Mouse (Mus musculus): ENCODE data around the gene Ntm.

Gene Ntm

DNA sequence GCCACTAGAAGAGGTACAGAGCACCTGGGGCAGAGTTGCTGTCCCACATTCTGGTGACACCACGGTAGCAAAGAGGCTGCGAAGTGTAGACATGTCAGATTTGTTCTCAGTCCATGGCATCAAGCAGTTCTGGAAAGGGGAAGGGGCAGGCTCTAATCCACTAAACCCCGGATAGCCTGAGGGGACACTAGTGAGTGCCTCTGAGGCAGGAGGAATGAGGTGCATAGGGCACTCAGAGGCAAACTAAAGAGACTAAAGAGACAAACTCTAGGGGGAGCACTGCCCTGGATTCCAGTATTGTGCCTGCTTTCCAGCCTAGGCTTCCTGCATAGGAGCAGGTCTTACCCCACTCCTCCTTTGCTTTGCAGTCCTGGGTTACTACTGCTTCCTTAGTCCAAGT, 926.5 kb downstream of the Ntm start:
- no peak for DNase-seq (ENCODE audit: low spot score in 2 of 2)

DNA sequence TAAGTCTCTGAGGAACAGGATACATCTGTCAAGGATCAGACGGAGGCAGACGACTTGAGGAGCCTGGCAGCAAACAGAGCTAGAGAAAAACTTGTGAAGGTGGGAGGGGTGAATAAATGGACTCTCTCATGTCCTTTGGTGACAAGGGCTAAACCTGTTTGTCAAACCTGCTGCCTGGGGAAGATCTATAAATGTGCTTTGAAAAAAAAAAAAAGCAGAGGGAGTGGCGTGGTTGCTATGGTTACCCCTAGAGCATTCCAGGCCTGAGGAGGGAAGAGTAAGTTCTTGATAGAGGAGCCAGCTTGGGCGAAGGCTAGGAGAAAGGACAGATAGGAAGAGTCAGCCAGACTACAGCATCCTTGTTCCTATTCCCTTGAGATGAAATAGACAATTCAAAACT, 926.9 kb downstream of the Ntm start:
- DNase-seq (ENCODE audit: low spot score in 2 of 2): no peak

DNA sequence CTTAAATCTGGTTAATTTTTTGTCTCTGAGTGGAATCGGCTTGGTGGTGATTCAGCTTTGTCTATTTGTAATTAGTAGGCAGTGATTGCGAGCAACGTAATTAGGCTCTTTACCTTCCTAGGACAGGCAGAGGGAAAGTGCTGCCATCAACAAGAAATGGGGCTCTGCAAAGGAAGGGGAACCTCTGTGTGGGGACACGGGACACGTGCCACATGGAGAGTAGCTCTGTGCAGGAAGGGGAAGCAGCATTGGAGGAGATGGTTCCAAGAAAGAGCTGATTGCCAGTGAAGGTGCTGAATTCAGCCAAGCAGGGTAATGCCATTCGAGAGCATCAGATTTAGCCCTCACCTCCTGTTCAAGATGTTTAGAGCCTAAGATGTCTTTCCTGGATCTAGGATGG, 936.5 kb downstream of the Ntm start:
- peak in 1 of 2 experiments; percentile 17 for DNase-seq (ENCODE audit: low spot score in 2 of 2)

DNA sequence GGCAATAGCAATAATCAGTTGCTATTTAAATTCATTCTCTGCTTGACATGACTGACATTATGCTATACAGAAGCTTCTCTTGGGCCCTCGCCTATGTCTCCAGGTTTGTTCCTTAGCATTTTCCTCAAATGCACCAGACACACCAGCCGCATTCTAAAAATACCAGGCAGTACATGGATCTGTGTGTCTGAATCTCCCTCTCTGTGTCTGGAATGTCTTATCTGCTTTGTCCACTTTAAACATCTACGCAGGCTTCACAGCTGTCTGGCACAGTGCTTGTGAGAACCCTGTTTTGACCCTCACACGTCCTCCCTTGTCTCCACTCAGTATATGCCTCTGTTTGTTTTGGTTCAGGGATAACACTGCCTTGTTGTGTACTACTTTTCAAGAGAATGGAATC, 937.3 kb downstream of the Ntm start:
- no peak for DNase-seq (ENCODE audit: low spot score in 2 of 2)

DNA sequence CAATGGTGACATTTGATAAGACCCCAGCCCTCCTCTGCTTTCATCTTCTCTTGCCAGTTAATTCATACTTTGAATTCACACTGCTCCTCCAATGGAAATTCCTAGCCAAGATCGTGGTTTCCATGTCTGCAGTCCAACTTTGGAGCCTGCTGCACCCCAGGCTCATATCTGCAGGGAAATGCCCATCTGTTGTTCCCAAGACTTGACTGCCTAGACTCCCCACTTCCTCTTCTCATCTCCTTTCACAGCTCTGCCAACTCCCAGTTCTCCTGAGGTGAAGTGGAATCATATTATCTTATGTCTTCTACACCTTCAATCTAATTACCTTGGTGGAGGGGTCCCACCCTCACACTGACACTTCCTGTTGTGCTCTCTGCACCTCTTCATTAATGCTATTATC, 937.8 kb downstream of the Ntm start:
- DNase-seq (ENCODE audit: low spot score in 2 of 2): no peak

DNA sequence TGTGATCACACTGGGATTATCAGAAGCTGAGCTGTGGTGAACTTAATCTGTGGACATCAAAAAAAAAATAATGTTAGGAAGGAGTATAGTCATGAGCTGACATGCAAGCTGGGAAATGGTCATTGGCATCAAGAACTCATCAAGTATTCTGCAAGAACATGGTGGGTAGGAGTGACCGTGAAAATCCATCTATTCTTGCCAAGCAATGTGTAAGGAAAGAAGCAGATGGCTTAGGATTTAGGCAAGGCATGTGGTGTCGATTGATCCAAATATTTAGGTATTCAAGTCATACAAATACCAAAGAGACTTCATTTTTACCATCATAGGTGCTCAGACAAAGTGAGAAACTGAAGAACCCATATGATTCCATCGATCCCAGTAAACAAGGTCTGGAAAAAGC, 946.1 kb downstream of the Ntm start:
- no peak for DNase-seq (ENCODE audit: low spot score in 2 of 2)

DNA sequence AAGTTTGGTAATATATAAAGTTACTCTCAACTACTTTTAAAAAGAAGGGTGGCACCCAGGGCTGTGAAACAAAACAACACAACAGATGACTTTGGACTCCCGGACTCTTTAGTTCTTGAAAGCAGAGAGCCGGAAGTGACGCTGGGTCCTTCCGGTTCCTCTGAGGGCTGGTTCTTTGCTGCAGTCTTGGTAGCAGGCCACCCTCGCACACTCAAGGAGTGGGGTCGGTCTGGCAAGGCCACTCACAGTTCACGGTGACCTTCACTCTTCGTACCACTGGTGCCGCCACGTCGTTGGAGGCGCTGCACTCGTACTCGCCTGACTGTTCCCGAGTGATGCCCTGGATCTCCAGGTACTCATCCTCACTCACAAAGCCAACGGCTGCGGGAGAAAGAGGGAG, 949.1 kb downstream of the Ntm start:
- no peak for DNase-seq (ENCODE audit: low spot score in 2 of 2)

DNA sequence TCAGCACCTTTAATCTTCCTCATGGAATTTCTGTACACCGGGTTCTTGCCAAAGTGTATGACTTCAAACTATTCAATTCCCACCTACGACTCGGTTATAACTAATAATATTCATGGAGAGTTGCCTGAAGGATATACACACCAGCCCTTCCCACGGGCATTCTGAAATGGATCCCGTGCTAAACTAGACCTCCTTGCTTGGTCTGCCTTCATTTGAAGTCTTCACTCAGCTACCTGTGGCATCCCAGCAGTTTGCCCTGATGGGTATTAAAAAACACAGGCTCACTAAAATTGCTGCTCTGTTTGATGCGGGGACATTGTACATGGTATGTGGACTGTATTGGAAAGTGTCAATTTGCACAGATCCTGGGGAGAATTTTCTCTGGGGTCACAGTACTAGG, 950.4 kb downstream of the Ntm start:
- DNase-seq (ENCODE audit: low spot score in 2 of 2): no peak

DNA sequence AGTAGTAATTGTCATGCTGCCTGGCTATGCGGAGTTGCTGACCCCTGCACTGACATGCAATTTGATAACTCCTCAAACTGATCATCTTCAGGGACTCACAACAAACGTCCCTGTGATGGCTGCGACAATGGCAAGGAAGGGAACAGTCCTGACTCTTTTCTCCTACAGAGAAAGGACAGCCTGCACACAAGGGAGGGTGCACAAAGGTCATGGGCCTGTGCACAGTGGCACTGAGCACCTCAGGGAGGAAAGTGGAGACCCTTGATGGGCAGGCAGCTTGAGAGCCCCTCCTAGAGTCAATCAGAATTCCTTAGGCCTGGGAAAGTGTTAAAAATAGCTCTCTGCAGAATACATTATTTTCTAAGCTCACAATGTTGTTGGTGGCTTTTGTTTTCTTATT, 951.5 kb downstream of the Ntm start:
- DNase-seq (ENCODE audit: low spot score in 2 of 2): no peak

DNA sequence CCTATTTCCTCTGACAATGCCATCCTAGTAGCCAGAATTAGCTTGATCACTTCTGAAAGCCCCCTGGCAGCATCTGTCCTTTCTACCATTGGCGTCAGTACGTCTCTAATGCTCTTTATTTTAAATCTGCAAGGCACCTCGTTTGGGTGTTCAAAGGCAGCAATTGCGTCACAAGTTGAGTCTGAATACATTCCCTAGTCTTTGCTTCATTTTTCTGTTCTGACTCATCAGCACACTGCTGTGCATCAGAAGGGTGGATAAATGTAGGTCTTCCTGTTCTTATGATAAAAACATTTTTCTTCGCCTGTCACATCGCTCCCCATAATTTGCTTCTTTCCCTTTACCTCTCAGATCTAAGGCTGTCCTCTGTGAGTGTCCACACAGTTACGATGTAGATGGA, 958.4 kb downstream of the Ntm start:
- DNase-seq (ENCODE audit: low spot score in 2 of 2): peak in 1 of 2 experiments; percentile 75

DNA sequence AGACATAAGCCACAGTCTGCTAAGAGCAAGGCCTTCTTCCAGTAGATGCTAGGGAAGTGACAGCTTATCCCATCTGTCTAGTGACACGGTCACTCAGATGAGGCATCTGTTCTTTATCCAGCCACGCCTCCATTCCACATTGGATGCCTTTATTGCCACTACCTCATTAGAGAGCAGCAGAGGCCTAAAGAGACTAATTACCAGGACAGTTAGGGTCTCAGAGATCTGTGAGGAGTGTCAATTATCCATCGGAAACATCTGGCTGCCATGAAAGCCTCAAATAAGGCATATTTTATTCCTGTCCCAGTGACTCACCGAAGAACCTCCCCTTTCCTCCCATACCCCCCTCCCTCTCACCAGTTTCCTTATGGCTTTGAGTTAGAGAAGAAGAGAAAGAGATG, 963.0 kb downstream of the Ntm start:
- no peak for DNase-seq (ENCODE audit: low spot score in 2 of 2)

DNA sequence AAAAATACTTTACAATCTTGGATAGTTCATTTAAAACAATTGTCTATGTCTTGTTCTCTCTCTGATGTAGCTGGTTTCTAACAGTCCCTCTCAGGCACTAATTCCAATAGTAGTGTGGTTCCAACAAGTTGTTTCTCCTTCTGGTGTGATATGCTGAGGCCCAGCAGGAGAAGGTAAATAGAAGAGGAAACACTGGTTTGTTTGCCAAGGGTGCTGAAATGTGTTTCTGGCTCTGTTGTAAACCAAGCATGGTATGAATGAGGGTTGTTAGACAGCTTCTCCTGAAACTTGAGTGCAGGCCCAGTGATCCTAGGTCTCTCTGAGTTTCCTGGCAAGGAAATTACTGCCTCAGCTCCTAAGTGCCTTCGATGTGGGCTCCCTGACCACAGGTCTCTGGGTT, 985.7 kb downstream of the Ntm start:
- DNase-seq (ENCODE audit: low spot score in 2 of 2): no peak

DNA sequence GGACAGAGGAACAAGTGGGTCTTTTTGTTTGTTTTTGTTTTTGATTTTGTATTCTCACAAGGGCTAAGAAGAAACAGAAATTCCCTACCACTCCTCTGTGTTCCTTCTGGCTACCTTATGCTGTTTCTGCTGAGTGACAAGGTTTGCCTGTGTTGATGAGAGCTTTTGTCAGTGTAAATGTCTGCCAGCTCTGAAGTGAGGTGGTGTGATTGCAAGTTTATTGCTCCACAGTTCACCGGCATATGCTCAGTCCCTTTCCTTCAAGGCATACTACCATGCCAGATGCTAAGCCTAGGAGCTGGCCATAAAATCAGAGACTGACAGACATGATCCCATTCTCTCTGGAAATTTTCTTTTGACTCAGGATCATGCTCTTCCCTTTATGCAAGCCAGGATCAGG, 993.5 kb downstream of the Ntm start:
- no peak for DNase-seq (ENCODE audit: low spot score in 2 of 2)

Data from right cerebral cortex, postnatal 36 days (tissue).